Mouse (Mus musculus) intestine, postnatal 0 days (tissue): ENCODE data around the gene Ncaph. TPM values are rescaled to one million over a fixed set of nuclear protein-coding genes. Genes with fewer than 3 reads are reported as not detected.
A peak's percentile ranks its signal among the peaks of the same experiment; 100 is the strongest.

Experiments used
- ATAC-seq: fragments of 200-750 bp; cut with Nextera tagmentation; 2 replicates; pipeline ENCODE4 v1.8.0; 2017; ENCODE audit warnings: mild to moderate bottlenecking, moderate TSS enrichment, moderate library complexity
- H3K27ac ChIP-seq: fragments of 300-500 bp; sonication (generic); 2 replicates; pipeline ENCODE4 v1.5.1; 2014; ENCODE audit warnings: mild to moderate bottlenecking, low read depth, low read length, moderate library complexity
- H3K27me3 ChIP-seq: fragments of 300-500 bp; sonication (generic); replicated peaks from 2 replicates; pipeline ENCODE4 v1.6.1; 2014; ENCODE audit warnings: low read length, mixed read lengths; ENCODE audit not compliant: control insufficient read depth, insufficient read depth
- H3K36me3 ChIP-seq: fragments of 300-500 bp; sonication (generic); 2 replicates; pipeline ENCODE4 v1.6.1; 2014; ENCODE audit warnings: mild to moderate bottlenecking, moderate library complexity; ENCODE audit not compliant: control insufficient read depth, insufficient read depth
- H3K4me1 ChIP-seq: fragments of 300-500 bp; sonication (generic); replicated peaks from 2 replicates; pipeline ENCODE4 v1.6.1; 2014; ENCODE audit warnings: antibody characterized with exemption, low read length, mixed read lengths; ENCODE audit not compliant: control insufficient read depth, insufficient read depth
- H3K4me2 ChIP-seq: fragments of 300-500 bp; sonication (generic); replicated peaks from 2 replicates; pipeline ENCODE4 v1.6.1; 2014; ENCODE audit warnings: low read depth, mild to moderate bottlenecking, moderate library complexity
- H3K4me3 ChIP-seq: fragments of 300-500 bp; sonication (generic); 2 replicates; pipeline ENCODE4 v1.5.1; 2014; ENCODE audit warnings: low read depth, low read length
- H3K9ac ChIP-seq: fragments of 300-500 bp; sonication (generic); 2 replicates; pipeline ENCODE4 v1.6.1; 2014; ENCODE audit warnings: mild to moderate bottlenecking, low read depth, low read length
- H3K9me3 ChIP-seq: fragments of 300-500 bp; sonication (generic); 2 replicates; pipeline ENCODE4 v1.6.1; 2016; ENCODE audit warnings: mixed run types; ENCODE audit not compliant: control insufficient read depth
- CTCF ChIP-seq: sonication (generic); IDR thresholded peaks from 2 replicates; pipeline ENCODE4 v1.5.1; 2016; ENCODE audit warnings: low read depth, mild to moderate bottlenecking, control low read depth, antibody characterized with exemption, moderate library complexity
- WGBS: fragments of 180-500 bp; shearing (Covaris S2); extraction: QIAGEN DNeasy Blood & Tissue Kit; methylation state at CpG from one replicate; pipeline ENCODE4 v1.1.7; 2014; 5-methylcytosine and 5-hydroxymethylcytosine counted together
- polyA plus RNA-seq: library from polyadenylated mRNA; unstranded; fragments of >200 nt; fragmentation: Nextera tagmentation; extraction: Ambion mirVana; gene quantifications from 2 replicates; pipeline ENCODE4 v1.2.1, GENCODE M21; 2015

The Ncaph gene
- polyA plus RNA-seq, 1 experiment from 2014 or later = 15.1 TPM

GRCm38 (mm10) chr2:127143158-127144063 is 9.7 kb upstream of the Ncaph start, which contains the start of gene Itpripl1:
Gene Itpripl1 (minus strand): TSS chr2:127143442.
- no peaks in the 10 kb centered on the region for H3K4me1 ChIP-seq
- WGBS = 4% methylated on average over 31 of the region's 31 CpGs
- peak within 1 kb of the TSS; percentile 45 for H3K9ac ChIP-seq
- peak within 1 kb of the TSS; percentile 77 for H3K4me2 ChIP-seq
- ATAC-seq = peak; percentile 98
- H3K9me3 ChIP-seq = no peaks in the 10 kb centered on the region
- H3K27me3 ChIP-seq = no peaks in the 10 kb centered on the region
- H3K36me3 ChIP-seq = peaks cover 10% of the 10 kb centered on the region; the same call in 1 of the 2 replicates
- peak within 1 kb of the TSS; percentile 51 for H3K4me3 ChIP-seq
- no peak within 1 kb of the TSS for H3K27ac ChIP-seq
- no peak for TF ChIP-seq CTCF

- no peak for TF ChIP-seq CTCF
- Histone ChIP-seq H3K9me3 (no peaks in the 10 kb centered on the region), H3K9ac (peak overlapping the region; percentile 45), H3K27me3 (no peaks in the 10 kb centered on the region), H3K4me1 (no peaks in the 10 kb centered on the region), H3K27ac (no peak overlapping the region), H3K4me2 (peak overlapping the region; percentile 77), H3K36me3 (peaks cover 10% of the 10 kb centered on the region; the same call in 1 of the 2 replicates), H3K4me3 (peak overlapping the region; percentile 51)
- 10% methylated on average over 6 of the region's 6 CpGs for WGBS
- no peak; the same call in 1 of the 2 replicates for ATAC-seq
Observed at GRCm38 (mm10) chr2:127142577-127143157, 8.9 kb upstream of the Ncaph start.

- TF ChIP-seq CTCF = no peak
- WGBS = 83% methylated on average over 10 of the region's 10 CpGs
- 0 out of 2 replicates have a peak overlapping the region, but pooled peaks have one; percentile 7 for H3K9ac ChIP-seq
- peak overlapping the region; percentile 51 for H3K4me3 ChIP-seq
- ATAC-seq = no peak
- H3K4me1 ChIP-seq = 0 out of 2 replicates have a peak, but pooled peaks cover 1% of the 10 kb centered on the region
- peaks cover 10% of the 10 kb centered on the region; the same call in 1 of the 2 replicates for H3K36me3 ChIP-seq
- H3K4me2 ChIP-seq = peak overlapping the region; percentile 77
- H3K27me3 ChIP-seq = no peaks in the 10 kb centered on the region
- H3K9me3 ChIP-seq = no peaks in the 10 kb centered on the region
- no peak overlapping the region for H3K27ac ChIP-seq
Observed at GRCm38 (mm10) chr2:127142031-127142430, 8.3 kb upstream of the Ncaph start.

- Histone ChIP-seq H3K4me2 (no peak overlapping the region), H3K9ac (no peak overlapping the region), H3K27ac (no peak overlapping the region), H3K4me3 (no peak overlapping the region), H3K36me3 (peaks cover 10% of the 10 kb centered on the region; the same call in 1 of the 2 replicates), H3K9me3 (no peaks in the 10 kb centered on the region), H3K4me1 (0 out of 2 replicates have a peak, but pooled peaks cover 4% of the 10 kb centered on the region), H3K27me3 (no peaks in the 10 kb centered on the region)
- 95% methylated on average over 7 of the region's 7 CpGs for WGBS
- no peak for TF ChIP-seq CTCF
- no peak for ATAC-seq
Observed at GRCm38 (mm10) chr2:127140011-127140410, 6.3 kb upstream of the Ncaph start.

GRCm38 (mm10) chr2:127139605-127140004 is 5.9 kb upstream of the Ncaph start:
- no peaks in the 10 kb centered on the region for H3K9me3 ChIP-seq
- H3K9ac ChIP-seq = no peak overlapping the region
- H3K4me3 ChIP-seq = no peak overlapping the region

GRCm38 (mm10) chr2:127139094-127139493 is 5.3 kb upstream of the Ncaph start:
- Histone ChIP-seq H3K27ac (no peak overlapping the region), H3K27me3 (no peaks in the 10 kb centered on the region), H3K4me1 (0 out of 2 replicates have a peak, but pooled peaks cover 4% of the 10 kb centered on the region), H3K4me2 (no peak overlapping the region), H3K4me3 (no peak overlapping the region), H3K9ac (no peak overlapping the region), H3K9me3 (no peaks in the 10 kb centered on the region), H3K36me3 (peaks cover 10% of the 10 kb centered on the region; the same call in 1 of the 2 replicates)
- no peak for ATAC-seq
- 89% methylated on average over 8 of the region's 8 CpGs for WGBS
- TF ChIP-seq CTCF = no peak

More at GRCm38 (mm10) chr2:127139605-127140004, 5.9 kb upstream of the Ncaph start:
- 100% methylated on average over 1 of the region's 1 CpGs for WGBS
- ATAC-seq = no peak
- no peaks in the 10 kb centered on the region for H3K27me3 ChIP-seq
- H3K4me1 ChIP-seq = 0 out of 2 replicates have a peak, but pooled peaks cover 4% of the 10 kb centered on the region
- no peak overlapping the region for H3K4me2 ChIP-seq
- H3K36me3 ChIP-seq = peaks cover 10% of the 10 kb centered on the region; the same call in 1 of the 2 replicates
- TF ChIP-seq CTCF = peak; percentile 43
- H3K27ac ChIP-seq = no peak overlapping the region
